Mouse (Mus musculus): ENCODE data around the gene Tenm2.

The Tenm2 gene

GRCm38 (mm10) chr11:36176106-36176505 is 1059.7 kb downstream of the Tenm2 start:
- H3K27me3 ChIP-seq (ENCODE audit: control insufficient read depth, insufficient read depth, low read length, poor library complexity, severe bottlenecking): no peaks in the 10 kb centered on the region
- H3K36me3 ChIP-seq (ENCODE audit: control insufficient read depth, insufficient read depth, low read length, poor library complexity, severe bottlenecking): no peaks in the 10 kb centered on the region
- no peak for DNase-seq (ENCODE audit: low read depth, low spot score)

GRCm38 (mm10) chr11:36173076-36173690 is 1062.6 kb downstream of the Tenm2 start:
- Histone ChIP-seq H3K27me3 (ENCODE audit: control insufficient read depth, insufficient read depth, low read length, poor library complexity, severe bottlenecking) (no peaks in the 10 kb centered on the region), H3K36me3 (ENCODE audit: control insufficient read depth, insufficient read depth, low read length, poor library complexity, severe bottlenecking) (no peaks in the 10 kb centered on the region)
- no peak for DNase-seq (ENCODE audit: low read depth, low spot score)

- no peak for DNase-seq (ENCODE audit: low read depth, low spot score)
- H3K27me3 ChIP-seq (ENCODE audit: control insufficient read depth, insufficient read depth, low read length, poor library complexity, severe bottlenecking): no peaks in the 10 kb centered on the region
- no peaks in the 10 kb centered on the region for H3K36me3 ChIP-seq (ENCODE audit: control insufficient read depth, insufficient read depth, low read length, poor library complexity, severe bottlenecking)
These were observed 1063.2 kb downstream of the Tenm2 start for GRCm38 (mm10) chr11:36172520-36172919.

- Histone ChIP-seq H3K27me3 (ENCODE audit: control insufficient read depth, insufficient read depth, low read length, poor library complexity, severe bottlenecking) (no peaks in the 10 kb centered on the region), H3K36me3 (ENCODE audit: control insufficient read depth, insufficient read depth, low read length, poor library complexity, severe bottlenecking) (no peaks in the 10 kb centered on the region)
- DNase-seq (ENCODE audit: low read depth, low spot score): no peak
These were observed 1063.8 kb downstream of the Tenm2 start for GRCm38 (mm10) chr11:36171991-36172390.

GRCm38 (mm10) chr11:36171221-36171620 is 1064.5 kb downstream of the Tenm2 start:
- DNase-seq (ENCODE audit: low read depth, low spot score): no peak
- H3K27me3 ChIP-seq (ENCODE audit: control insufficient read depth, insufficient read depth, low read length, poor library complexity, severe bottlenecking): no peaks in the 10 kb centered on the region
- no peaks in the 10 kb centered on the region for H3K36me3 ChIP-seq (ENCODE audit: control insufficient read depth, insufficient read depth, low read length, poor library complexity, severe bottlenecking)

GRCm38 (mm10) chr11:36169738-36170137 is 1066.0 kb downstream of the Tenm2 start:
- no peaks in the 10 kb centered on the region for H3K27me3 ChIP-seq (ENCODE audit: control insufficient read depth, insufficient read depth, low read length, poor library complexity, severe bottlenecking)
- no peak for DNase-seq (ENCODE audit: low read depth, low spot score)
- H3K36me3 ChIP-seq (ENCODE audit: control insufficient read depth, insufficient read depth, low read length, poor library complexity, severe bottlenecking): no peaks in the 10 kb centered on the region

- DNase-seq (ENCODE audit: low read depth, low spot score): no peak
- H3K27me3 ChIP-seq (ENCODE audit: control insufficient read depth, insufficient read depth, low read length, poor library complexity, severe bottlenecking): no peaks in the 10 kb centered on the region
These were observed 1066.7 kb downstream of the Tenm2 start for GRCm38 (mm10) chr11:36168921-36169537.

GRCm38 (mm10) chr11:36167766-36168318 is 1067.9 kb downstream of the Tenm2 start:
- H3K27me3 ChIP-seq (ENCODE audit: control insufficient read depth, insufficient read depth, low read length, poor library complexity, severe bottlenecking): no peaks in the 10 kb centered on the region
- H3K36me3 ChIP-seq (ENCODE audit: control insufficient read depth, insufficient read depth, low read length, poor library complexity, severe bottlenecking): no peaks in the 10 kb centered on the region
- DNase-seq (ENCODE audit: low read depth, low spot score): no peak

More at GRCm38 (mm10) chr11:36168921-36169537, 1066.7 kb downstream of the Tenm2 start:
- no peaks in the 10 kb centered on the region for H3K36me3 ChIP-seq (ENCODE audit: control insufficient read depth, insufficient read depth, low read length, poor library complexity, severe bottlenecking)

GRCm38 (mm10) chr11:36163580-36163979 is 1072.2 kb downstream of the Tenm2 start:
- no peaks in the 10 kb centered on the region for H3K36me3 ChIP-seq (ENCODE audit: control insufficient read depth, insufficient read depth, low read length, poor library complexity, severe bottlenecking)
- no peaks in the 10 kb centered on the region for H3K27me3 ChIP-seq (ENCODE audit: control insufficient read depth, insufficient read depth, low read length, poor library complexity, severe bottlenecking)
- no peak for DNase-seq (ENCODE audit: low read depth, low spot score)

GRCm38 (mm10) chr11:36161765-36162321 is 1073.9 kb downstream of the Tenm2 start:
- DNase-seq (ENCODE audit: low read depth, low spot score): no peak
- Histone ChIP-seq H3K27me3 (ENCODE audit: control insufficient read depth, insufficient read depth, low read length, poor library complexity, severe bottlenecking) (no peaks in the 10 kb centered on the region), H3K36me3 (ENCODE audit: control insufficient read depth, insufficient read depth, low read length, poor library complexity, severe bottlenecking) (no peaks in the 10 kb centered on the region)

- H3K27me3 ChIP-seq (ENCODE audit: control insufficient read depth, insufficient read depth, low read length, poor library complexity, severe bottlenecking): no peaks in the 10 kb centered on the region
- DNase-seq (ENCODE audit: low read depth, low spot score): no peak
These were observed 1082.3 kb downstream of the Tenm2 start for GRCm38 (mm10) chr11:36153450-36153849.

GRCm38 (mm10) chr11:36153011-36153410 is 1082.8 kb downstream of the Tenm2 start:
- H3K27me3 ChIP-seq (ENCODE audit: control insufficient read depth, insufficient read depth, low read length, poor library complexity, severe bottlenecking): no peaks in the 10 kb centered on the region
- H3K36me3 ChIP-seq (ENCODE audit: control insufficient read depth, insufficient read depth, low read length, poor library complexity, severe bottlenecking): no peaks in the 10 kb centered on the region
- DNase-seq (ENCODE audit: low read depth, low spot score): no peak

More at GRCm38 (mm10) chr11:36153450-36153849, 1082.3 kb downstream of the Tenm2 start:
- no peaks in the 10 kb centered on the region for H3K36me3 ChIP-seq (ENCODE audit: control insufficient read depth, insufficient read depth, low read length, poor library complexity, severe bottlenecking)

GRCm38 (mm10) chr11:36152226-36152625 is 1083.5 kb downstream of the Tenm2 start:
- DNase-seq (ENCODE audit: low read depth, low spot score): no peak
- H3K36me3 ChIP-seq (ENCODE audit: control insufficient read depth, insufficient read depth, low read length, poor library complexity, severe bottlenecking): no peaks in the 10 kb centered on the region

GRCm38 (mm10) chr11:36149092-36149491 is 1086.7 kb downstream of the Tenm2 start:
- Histone ChIP-seq H3K36me3 (ENCODE audit: control insufficient read depth, insufficient read depth, low read length, poor library complexity, severe bottlenecking) (no peaks in the 10 kb centered on the region), H3K27me3 (ENCODE audit: control insufficient read depth, insufficient read depth, low read length, poor library complexity, severe bottlenecking) (no peaks in the 10 kb centered on the region)
- no peak for DNase-seq (ENCODE audit: low read depth, low spot score)

More at GRCm38 (mm10) chr11:36152226-36152625, 1083.5 kb downstream of the Tenm2 start:
- H3K27me3 ChIP-seq (ENCODE audit: control insufficient read depth, insufficient read depth, low read length, poor library complexity, severe bottlenecking): no peaks in the 10 kb centered on the region

GRCm38 (mm10) chr11:36145057-36145456 is 1090.7 kb downstream of the Tenm2 start:
- H3K27me3 ChIP-seq (ENCODE audit: control insufficient read depth, insufficient read depth, low read length, poor library complexity, severe bottlenecking): no peaks in the 10 kb centered on the region
- no peak for DNase-seq (ENCODE audit: low read depth, low spot score)
- H3K36me3 ChIP-seq (ENCODE audit: control insufficient read depth, insufficient read depth, low read length, poor library complexity, severe bottlenecking): no peaks in the 10 kb centered on the region
